Mouse (Mus musculus) naive thymus-derived CD4-positive, alpha-beta T cell, adult 5 months (primary cell): ENCODE data around the gene Cpox. TPM values are rescaled to one million over a fixed set of nuclear protein-coding genes. Genes with fewer than 3 reads are reported as not detected.

Experiments used
- polyA plus RNA-seq: library from polyadenylated mRNA; unstranded; fragments of 100-300 nt; shearing (Covaris generic); gene quantifications from one replicate; pipeline ENCODE4 v1.2.1, GENCODE M21; 2017

The Cpox gene
- polyA plus RNA-seq: 14.5 TPM

DNA sequence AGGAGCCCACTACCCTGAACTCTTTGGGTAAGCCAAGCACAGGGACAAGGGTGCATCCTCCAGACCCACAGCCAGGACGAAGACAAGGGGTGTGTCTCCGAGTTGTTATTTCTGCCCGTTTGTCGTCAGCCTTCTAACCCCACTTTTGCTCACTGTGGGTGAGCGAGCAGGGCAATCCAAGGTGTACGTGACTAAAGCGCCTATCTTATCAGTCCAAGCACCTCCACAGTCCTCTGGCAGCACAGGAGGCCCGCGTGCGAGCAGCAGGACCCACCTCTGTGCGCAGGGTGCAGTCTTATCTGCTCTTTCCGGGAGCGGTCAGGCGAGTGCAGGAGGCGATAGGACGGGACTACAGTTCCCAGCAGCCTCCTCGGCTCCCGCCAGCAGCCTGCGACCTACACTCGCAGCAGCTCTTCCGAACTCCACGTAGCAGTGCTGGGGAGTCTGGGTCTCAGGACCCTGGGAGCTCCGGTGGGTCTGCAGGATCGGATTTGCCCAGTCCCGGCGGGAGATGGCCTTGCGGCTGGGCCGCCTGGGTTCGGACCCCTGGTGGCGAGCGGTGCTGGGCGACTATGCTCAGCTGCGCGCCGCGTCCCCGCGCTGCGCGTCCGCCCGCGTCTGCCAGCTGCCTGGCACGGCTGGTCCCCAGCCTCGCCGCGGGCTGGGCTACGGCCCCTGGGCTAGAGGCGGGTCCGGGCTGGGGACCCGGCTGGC lies at the start of gene Cpox:
Gene Cpox (plus strand): TSS at position 376 of the 714 bp plus-strand sequence.

GRCm38 (mm10) chr16:58638689-58639175 lies 31.4 kb upstream of the Cpox start, which contains the start of gene E330017A01Rik:
Gene E330017A01Rik (minus strand): TSS chr16:58638739.

DNA sequence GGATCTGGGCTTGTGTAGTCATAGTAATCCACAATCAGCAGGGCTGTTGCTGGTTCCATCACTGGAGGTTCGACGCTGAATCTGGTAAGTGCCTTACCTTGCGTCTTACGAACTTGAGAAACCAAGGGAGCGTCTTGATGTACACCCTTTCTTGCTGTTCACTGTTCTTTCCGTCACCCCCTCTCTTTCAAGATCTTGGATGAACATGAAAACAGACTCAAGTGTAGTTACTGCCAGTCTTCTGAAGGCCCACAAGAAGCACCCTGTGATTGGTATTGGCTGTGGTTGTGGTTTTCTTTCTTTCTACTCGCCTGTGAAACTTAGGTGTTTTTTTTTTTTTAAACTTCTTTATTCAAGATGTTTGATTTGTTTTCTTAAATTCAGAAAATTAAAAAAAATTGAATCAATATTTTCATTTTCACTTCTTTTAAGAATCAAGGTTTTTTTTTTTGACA lies 48.6 kb downstream of the Cpox start, which contains the start of gene Gpr15:
Gene Gpr15 (minus strand): TSS at position 405 of the 455 bp plus-strand sequence.

GRCm38 (mm10) chr16:58727477-58728131 lies 57.5 kb downstream of the Cpox start, which contains the start of gene Cldnd1:
Gene Cldnd1 (plus strand): TSS chr16:58727910.

GRCm38 (mm10) chr16:58763076-58763475 lies 93.0 kb downstream of the Cpox start, which contains the start of gene Olfr172:
Gene Olfr172 (minus strand): TSS chr16:58763176.

Other genes with a start within 250 kb of the Cpox start
- 31.8 TPM for gene St3gal6, start 146.0 kb upstream of the Cpox start, polyA plus RNA-seq
- not detected for gene Gm813, start 53.3 kb upstream of the Cpox start, polyA plus RNA-seq
- not detected for gene E330017A01Rik, start 31.6 kb upstream of the Cpox start, polyA plus RNA-seq
- gene Gpr15, start 48.8 kb downstream of the Cpox start, polyA plus RNA-seq: not detected
- 72.7 TPM for gene Cldnd1, start 57.6 kb downstream of the Cpox start, polyA plus RNA-seq
- not detected for gene Olfr172, start 92.9 kb downstream of the Cpox start, polyA plus RNA-seq
- gene Olfr173, start 130.0 kb downstream of the Cpox start, polyA plus RNA-seq: 0.29 TPM
- not detected for gene Olfr175-ps1, start 156.5 kb downstream of the Cpox start, polyA plus RNA-seq
- gene Olfr177, start 204.5 kb downstream of the Cpox start, polyA plus RNA-seq: not detected
- gene Olfr178, start 221.8 kb downstream of the Cpox start, polyA plus RNA-seq: not detected